Mouse (Mus musculus): ENCODE measurements around the gene Trim33.
A peak's percentile ranks its signal among the peaks of the same experiment; 100 is the strongest.

Gene Trim33

DNA sequence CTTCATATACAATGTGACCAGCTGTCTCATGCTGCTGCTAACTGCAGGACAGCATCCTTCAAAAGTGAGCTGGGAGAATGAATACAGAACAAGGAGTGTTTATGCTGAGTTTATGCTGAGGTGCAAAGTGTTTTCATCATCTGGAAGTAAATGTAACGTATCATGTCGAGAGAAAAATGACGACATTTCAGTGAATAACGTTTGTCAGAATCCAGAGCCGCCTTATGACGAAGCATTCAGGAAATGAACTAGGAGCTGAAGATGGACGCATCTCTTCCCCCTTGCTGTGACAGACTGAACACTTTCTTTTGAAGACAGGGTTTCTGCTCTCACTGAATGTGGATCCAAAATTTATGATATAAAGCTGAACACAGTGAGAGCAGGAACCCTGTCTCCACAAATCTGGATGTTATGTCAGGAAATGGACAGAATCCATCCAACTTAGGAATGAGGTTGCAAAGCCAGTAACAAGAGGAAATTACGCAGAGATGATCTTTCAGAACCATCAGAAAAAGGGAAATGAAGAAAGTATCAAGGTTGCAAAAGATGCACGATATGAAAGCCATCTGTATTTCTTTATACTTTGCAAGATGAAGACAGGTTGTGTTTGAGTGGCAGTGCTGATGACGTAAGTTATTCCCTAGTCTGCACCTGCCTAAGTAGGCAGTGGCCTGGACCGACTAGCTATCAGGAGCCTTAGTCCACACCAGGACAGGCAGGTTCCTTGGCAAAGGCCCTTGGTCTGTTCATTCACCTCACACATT lies 85.3 kb downstream of the Trim33 start:
- no peak for DNase-seq

DNA sequence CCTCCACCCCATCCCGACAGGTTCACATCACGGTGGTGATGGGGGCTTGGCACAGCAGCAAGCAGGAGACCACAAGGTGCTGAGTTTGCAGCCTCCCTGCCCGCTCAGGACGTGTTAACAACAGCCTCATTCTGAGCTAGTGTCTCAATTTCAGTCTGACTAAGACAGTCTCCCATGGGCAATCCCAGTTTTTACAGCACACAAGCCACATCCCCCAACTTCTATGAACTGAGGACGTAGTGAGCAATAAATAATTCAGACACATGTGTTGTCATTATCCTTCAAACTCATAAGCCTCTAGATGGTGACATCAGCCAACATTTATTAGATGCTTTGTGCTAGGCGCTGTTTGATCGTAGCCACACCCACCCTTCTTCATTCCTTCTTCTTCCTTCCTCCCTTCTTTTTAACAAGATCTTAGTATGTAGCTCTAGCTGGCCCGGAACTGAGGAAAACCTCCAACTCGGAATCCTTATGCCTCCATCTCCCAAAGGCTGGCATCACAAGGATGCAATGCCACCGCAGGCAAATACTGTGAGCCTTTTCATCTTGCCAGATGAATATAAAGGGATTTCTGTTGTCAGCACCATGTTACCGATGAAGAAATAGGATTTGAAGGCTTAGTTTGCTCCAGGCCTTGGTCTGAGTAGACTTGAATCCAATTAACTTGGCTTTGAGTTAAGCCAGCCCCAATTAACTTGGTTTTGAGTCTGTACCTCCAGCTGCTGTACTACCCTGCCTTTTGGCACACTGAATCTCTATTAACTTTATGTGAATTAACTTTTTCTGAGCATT lies 88.3 kb downstream of the Trim33 start:
- no peak for DNase-seq

DNA sequence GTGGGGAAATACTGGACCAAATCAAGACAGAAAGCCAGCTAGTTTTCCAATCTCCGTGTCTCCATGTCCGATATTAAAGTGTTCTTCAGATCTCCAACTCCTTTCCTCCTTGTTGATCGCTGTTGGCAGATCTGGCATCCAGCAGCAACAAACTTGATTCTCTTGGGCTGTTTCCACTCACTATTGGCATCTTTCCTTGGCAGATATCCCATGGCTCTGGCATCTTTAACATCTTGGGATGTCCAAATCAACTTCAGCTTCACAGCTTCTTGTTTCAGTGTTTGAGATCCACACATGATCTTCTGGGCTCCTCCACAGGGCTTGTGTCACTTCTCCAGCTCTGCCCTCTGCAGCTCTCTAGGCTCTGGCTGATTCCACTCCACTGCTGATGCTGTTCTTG lies 89.6 kb downstream of the Trim33 start:
- DNase-seq: no peak

DNA sequence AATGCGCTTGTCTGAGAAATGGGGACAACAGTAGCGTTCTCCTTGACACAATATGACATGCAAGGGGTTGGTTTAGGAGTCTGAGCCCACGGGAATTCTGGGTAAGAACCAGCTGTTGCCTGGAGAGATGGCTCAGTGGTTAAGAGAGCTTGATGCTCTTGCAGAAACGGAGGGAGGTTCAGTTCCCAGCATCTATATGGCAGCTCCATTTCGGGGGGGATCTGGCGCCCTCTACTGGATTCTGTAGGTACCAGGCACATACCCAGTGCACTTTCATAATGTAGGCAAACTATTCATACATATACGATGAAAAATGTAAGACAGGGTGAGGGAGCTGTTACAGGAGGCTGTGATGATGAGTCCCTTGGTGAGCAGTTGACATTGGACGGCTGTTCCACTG lies 94.9 kb downstream of the Trim33 start:
- peak; percentile 26 to 62 for DNase-seq

DNA sequence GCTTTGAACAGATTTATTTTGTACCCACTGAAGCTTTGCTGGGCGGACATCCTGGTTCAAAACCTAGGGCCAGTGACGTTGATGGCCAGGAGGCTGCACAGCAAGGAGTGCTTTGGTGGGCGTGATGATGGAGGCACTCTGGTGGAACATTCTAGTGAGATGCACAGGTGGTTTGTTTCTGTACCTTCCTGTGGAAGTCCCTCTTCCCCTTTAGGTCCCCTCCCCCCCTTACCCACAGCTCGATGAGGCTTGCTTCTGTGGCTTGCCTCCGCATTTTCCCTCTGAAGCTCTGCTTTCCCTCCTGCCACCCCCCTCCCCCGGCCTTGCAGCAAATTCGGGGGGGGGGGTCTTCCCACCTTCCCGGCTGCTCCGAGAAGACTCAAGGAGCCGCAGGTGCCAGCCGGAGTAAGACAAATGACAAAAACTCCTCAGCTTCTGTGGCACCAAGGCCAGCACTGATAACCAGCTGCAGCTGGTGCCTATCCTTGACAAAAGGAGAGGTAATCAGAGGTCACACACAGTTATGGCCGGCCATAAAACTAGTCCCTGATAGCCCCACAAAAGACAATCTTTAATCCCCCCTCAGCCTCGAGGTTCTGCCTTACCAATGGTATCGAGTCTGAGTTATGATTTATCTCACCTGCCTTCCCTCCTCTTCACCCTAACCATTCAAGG lies 96.2 kb downstream of the Trim33 start:
- no peak for DNase-seq

DNA sequence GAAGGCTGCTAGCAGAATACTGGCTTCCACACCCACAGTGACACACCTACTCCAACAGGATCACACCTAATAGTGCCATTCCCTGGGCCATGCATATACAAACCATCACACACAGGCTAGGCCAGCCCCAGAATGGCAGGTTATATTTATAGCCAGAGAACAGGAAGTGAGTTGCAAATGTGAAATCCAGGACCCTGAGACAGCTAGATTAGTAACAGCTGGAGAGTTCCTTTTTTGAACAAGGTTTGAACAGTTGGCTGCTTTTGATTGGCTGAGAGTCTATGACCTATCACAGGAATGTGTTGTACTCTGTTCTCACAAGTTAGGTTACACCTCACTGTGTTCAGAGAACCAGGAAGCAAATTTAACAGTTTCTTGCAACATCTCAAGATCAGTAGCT lies 98.9 kb downstream of the Trim33 start:
- no peak for DNase-seq

DNA sequence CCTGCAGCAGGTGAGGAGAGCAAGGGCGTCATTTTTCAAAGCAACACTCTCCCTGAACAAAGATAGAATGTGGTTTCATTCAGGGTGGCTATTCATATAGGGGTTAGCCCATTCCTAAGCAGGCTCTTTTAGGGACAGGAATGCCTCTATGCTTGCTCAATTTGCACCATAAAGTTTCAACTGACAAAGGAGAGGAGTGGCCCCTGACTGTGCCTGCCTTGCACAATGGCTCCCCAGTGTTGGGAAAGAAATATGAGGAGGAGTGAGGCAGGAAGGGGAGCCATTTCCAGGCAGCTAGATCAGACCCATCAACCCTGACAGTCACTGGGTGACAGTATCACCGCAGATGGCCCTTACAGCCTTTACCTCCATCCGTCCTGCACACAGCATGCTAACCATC lies 100.3 kb downstream of the Trim33 start:
- DNase-seq: no peak

DNA sequence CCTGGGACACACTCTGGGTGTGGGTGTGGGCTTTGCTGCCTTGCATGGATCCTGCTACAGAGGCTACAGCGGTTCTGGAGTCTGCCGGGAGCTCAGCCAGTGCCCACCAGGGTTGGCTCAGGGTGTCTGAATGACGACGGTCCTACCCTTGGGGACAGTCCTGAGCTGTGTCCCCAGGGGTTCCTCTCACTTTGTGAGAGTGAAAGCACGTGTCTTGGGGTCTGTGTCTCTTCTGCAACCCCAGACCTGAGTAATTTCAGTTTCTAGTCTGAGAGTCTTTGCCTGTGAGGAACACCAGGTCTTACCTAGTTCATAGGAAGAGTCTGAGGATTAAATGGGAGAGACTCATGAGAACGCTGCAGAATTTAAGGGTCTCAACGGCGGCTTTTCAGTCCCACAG lies 101.7 kb downstream of the Trim33 start:
- DNase-seq: no peak

DNA sequence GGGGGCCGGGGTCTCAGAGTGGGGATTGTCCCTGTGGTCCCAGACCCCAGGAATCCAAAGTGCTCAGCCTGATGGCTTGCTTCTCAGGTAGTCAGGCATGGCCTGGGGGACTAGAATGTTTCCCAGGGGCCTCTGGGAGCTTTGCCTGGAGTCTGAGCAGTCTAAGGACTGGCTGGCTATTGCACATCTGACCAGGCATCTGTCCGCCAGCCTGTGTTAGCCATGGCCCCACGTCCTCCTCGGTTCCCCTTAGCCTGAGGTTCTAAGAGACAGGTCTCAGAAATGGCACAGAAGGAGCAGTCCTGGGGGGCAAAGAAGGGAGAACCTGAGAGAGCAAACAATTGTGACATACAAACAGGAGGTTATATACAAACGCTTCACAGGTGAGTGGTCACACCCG lies 102.3 kb downstream of the Trim33 start:
- no peak for DNase-seq

DNA sequence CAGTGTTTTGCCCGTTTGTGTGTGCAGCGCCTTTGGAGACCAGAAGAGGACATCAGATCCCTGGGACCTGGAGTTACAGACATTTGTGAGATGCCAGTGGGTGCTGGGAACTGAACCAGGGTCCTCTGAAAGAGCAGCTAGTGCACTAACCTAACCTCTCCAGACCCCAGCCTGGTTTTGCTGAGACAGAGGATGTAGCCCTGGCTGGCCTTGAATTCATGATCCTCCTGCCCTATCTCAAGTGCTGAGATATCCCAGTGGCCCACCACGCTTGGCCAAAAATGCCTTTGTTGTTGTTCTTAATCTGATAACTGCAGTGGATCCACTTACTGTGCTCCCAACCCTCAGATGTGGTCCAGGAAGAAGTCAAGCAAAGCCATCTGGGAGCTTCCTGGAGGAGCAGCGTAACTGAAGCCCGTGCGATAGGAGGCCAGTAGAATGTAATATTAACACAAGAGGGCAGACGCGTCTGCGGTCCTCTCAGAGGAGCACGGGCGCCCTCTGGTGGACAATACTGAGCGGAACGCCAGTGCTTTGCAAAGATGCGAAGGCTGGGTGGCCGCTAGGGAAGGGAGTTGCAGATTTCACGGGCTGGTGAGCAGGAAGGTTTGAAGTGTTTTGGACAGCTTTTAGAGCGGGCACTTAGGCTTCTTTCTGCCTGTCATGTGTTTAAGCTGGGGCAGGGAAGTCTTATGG lies 103.9 kb downstream of the Trim33 start:
- DNase-seq: peak; percentile 71 to 90

DNA sequence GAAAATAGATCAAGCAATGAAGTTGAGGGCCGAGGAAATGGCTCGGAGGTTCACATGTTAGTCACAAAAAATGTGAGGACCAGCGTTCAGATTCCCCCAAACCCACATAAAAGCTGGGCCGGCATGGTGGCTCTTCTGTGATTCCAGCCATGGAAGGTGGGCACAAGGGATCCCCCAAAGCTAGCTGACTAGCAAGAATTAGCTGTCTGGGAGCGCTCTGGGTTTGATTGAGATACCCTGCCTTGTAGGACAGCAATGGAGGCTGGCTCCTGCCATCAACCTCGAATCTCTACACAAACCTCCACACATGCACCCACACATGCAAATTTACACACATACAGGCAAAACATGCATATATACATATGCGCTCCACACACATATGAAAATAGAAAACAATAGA lies 105.4 kb downstream of the Trim33 start:
- no peak for DNase-seq

DNA sequence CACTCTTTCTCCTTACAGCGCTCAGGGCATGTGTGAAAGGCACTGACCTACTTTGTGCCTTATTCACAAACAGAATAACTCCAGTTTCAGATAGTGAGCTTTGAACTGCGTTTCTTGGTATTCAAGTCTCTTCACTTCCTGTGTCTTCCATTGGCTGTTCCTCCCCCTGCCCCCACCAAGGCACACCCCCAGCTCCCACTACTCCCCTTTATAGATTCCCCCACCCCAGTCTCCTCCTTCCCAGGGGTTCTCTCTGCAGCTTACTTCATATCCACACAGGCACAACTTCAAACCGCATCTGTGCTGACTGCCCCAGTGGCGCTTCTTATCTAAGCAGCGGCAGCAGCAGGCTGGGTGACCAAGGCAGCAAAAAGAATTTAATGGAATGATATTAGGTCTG lies 105.9 kb downstream of the Trim33 start:
- DNase-seq: no peak

DNA sequence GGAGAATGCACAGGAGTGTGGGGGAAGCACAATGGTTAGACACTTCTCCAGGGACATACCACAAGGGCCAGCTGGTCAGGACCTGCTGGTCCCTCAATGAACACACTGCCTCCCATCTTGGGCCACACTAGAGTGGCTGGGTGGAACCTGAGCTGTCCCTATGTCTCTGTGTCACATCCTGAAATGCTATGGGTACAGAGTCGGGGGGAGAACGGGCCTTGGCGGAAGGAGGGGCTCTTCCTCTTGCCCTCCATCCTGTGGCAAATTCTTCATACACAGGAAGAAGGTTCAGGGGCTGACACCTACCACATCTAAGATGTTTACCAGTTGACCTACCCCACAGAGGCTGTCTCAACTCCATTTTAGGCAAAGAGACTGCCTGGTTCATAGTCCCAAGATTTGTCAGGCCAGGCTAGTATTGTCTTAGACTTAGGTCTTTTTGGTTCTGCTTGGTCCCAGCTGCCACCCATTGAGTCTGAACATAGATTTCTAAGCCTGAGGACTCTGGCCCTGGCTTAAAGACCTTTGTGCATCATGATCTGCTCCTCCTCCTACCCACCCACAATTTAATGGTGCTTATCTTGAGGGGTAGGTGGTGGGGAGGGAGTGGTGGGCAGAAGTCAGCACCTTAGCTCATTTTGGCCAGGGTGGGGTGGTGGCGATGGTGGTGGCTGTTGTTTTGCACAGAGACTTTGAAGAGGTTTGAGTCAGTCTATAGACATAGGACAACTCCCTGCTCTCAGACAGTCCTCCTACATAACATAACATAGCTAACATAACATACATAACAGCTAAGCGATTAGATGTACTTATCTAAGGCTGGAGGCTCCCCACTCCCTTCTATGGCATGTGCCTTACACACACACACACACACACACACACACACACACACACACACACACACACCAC lies 106.5 kb downstream of the Trim33 start:
- no peak for DNase-seq

DNA sequence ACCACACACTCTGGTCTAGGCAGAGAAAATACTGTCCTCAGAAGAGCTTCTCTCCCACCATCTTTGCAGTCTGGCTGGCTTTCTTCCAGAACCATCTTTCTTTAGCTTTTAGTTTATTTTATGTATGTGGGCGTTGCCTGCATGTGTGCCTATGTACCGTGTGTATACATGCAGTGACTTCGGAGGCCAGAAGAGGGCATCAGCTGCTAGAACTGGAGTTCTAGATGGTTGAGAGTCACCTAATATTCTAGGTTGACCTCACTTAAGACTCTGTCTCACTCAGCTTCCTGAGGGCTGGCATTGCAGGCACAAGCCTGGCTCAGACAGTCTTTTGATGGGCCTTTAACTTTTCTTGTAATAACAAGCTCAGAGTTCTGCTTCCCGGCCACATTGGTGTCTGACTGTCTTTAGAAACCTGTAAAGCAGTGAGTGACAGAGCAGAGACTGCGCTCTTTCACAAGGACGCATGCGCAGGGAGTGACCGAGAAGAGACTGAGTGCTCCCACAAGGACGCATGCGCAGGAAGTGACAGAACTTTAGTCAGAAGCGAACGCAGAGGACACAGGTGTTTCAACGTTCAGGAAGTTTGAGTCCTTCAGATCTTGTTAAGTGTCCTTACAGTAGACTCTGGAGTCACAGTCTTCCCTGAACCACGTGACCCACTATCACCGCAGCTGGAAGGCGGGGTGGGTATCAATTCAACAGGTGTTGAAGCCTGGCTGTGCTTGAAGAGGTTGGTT lies 107.4 kb downstream of the Trim33 start:
- DNase-seq: no peak

DNA sequence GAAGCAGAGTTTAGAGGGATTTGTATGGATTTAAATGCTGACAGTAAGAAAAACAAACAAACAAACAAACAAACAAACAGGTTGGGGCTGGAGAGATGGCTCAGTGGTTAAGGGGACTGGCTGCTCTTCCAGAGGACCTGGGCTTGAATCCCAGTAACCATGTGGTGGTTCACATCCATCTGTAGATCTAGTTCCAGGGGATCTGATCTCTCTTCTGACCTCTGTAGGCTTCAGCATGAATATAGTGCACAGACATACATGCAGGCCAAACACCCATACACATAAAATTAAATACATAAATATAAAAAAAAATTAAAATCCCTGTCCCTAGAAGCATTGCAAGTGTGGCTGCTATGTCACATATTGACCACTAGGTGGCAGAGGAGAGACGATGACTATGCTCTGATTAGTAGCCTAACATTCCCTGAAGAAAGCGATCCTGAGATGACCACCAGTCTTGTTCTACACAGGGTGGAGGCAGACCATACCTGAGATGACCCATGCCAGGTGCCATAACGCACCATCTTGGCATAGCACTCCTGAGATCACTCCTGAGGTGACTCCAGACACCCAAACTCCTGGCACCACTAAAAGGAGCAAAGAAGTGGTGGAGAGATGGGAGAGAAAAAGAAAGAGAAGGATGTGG lies 113.6 kb downstream of the Trim33 start:
- peak in 1 of 2 experiments; percentile 8 for DNase-seq

DNA sequence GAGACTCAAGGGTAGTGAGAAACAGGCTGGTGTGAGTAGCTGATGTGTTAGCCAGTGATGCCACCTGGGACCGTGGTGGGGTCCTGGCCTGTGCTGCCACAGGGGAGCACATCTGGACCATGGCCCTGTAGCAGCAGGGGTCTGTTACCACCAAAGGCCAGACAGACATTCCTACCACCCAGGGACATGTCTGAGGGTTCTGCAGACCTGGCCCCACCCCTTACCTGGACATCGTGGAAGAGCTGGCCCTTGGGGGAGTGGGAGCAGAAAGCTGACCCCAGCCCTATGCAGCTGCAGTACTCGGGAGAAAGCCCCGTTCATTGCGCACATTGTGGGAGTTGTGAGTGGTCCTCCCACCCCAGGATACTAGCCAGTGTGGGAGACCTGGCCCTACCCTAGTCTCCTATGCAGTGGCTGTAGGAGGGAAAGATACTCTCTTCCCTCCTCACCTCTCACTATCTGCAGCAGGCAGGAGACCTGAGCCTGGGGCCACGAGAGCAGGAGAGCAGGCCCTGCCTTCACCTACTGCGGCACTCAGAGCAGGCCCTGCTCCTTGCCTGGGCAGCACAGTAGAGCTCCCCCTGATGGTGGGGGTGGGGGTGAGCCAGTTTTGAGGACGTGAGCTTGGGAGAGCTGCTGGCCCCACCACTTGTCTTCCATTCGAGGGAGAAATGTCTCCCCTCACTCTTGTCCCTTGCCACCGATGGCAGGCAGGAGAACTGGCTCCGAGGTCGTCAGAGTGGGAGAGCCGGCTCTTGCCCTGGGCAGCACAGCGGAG lies 114.4 kb downstream of the Trim33 start:
- no peak for DNase-seq

DNA sequence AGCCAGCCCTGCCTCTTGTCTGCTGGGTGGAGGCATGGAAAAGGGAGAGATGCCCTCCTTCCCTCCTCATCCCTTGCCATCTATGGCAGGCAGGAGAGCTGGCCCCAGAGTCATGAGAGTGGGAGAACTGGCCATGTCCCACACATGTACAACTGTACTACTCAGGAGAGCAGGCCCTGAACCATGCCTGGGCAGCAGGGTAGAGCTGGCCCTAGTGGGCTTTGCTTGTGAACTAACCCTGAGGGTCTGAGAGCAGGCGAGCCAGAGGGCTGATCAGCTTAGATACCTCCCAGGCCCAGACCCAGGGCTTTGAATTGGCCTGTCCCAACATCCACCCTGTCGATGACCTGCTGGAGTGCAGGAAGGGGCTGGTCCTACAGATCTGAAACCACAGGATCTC lies 115.0 kb downstream of the Trim33 start:
- no peak for DNase-seq

DNA sequence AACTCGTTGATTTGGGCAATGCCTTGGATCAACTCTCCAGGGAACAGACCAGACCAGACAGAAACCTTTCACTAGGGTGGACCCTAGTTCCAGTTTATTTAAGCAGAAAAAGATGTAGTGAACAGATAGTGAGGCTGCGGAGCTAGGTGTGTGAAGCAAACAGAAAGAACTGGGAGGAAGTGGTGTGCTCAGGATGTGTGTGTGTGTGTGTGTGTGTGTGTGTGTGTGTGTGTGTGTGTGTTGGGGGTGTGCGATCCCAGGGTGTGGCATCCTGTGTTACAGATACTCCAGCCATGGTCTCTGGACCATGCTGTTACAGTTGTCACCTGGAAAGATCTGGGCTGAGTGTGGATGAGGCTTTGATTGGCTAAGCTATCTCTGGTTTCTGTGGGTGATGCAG lies 118.4 kb downstream of the Trim33 start:
- DNase-seq: no peak

DNA sequence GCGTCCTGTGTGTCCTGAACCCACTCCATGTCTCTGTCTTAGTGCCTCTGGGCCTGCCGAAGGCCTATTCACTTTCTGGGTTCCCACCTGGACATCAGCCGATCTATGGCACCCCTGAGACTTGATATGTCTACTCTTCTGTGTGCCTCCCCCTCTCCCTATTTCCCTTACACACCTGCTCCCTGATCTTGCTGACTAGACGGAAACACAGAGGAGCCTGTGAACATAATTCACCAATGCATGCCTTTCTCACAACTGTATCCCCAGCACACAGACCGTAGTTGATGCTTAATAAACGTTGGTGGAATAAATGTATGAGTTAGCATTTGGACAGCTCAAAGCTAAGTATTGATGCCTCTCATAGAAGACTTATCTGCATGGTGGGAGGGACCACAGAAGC lies 121.7 kb downstream of the Trim33 start:
- DNase-seq: no peak

All from kidney, adult 8-10 months (tissue).